Mouse (Mus musculus) ES-E14 (cell line): ENCODE data around the gene Fuca2. TPM values are rescaled to one million over a fixed set of nuclear protein-coding genes. Genes with fewer than 3 reads are reported as not detected.

ENCODE experiments used
- DNase-seq: peaks from one replicate; pipeline ENCODE4 v3.0.0-alpha.2; 2013; ENCODE audit warnings: low read depth, low spot score
- H3K27ac ChIP-seq: 2 replicates; pipeline ENCODE4 v1.5.1; 2012; ENCODE audit warnings: low read depth, mild to moderate bottlenecking, low read length, moderate library complexity, mixed read lengths; ENCODE audit not compliant: poor library complexity, insufficient read depth, severe bottlenecking
- H3K36me3 ChIP-seq: 2 replicates; pipeline ENCODE4 v1.6.1; 2012; ENCODE audit warnings: mild to moderate bottlenecking, low read length, moderate library complexity, mixed read lengths; ENCODE audit not compliant: control insufficient read depth, poor library complexity, insufficient read depth, severe bottlenecking
- H3K4me1 ChIP-seq, 2 experiments: fragments of 150-350 bp in 1 of 2; sonication (generic) in 1 of 2; 2 replicates each; pipeline ENCODE4 v1.6.1; 2012; ENCODE audit warnings: low read length in 2 of 2, mild to moderate bottlenecking in 1 of 2, mixed read lengths in 1 of 2; ENCODE audit not compliant: control insufficient read depth in 2 of 2, insufficient read depth in 2 of 2, poor library complexity in 1 of 2
- H3K4me3 ChIP-seq, 2 experiments: fragments of 150-350 bp in 1 of 2; sonication (generic) in 1 of 2; 2 replicates each; pipeline ENCODE4 v1.5.1; 2012; ENCODE audit warnings: low read length in 2 of 2, low read depth in 1 of 2, mild to moderate bottlenecking in 1 of 2, mixed read lengths in 1 of 2; ENCODE audit not compliant: insufficient read depth in 1 of 2, poor library complexity in 1 of 2, severe bottlenecking in 1 of 2
- H3K9ac ChIP-seq: 2 replicates; pipeline ENCODE4 v1.6.1; 2012; ENCODE audit warnings: low read depth, mild to moderate bottlenecking, low read length, mixed read lengths; ENCODE audit not compliant: poor library complexity, insufficient read depth, severe bottlenecking
- H3K9me3 ChIP-seq: fragments of 150-350 bp; sonication (generic); 2 replicates; pipeline ENCODE4 v1.6.1; 2012; ENCODE audit warnings: low read depth, mild to moderate bottlenecking, low read length; ENCODE audit not compliant: control insufficient read depth, insufficient read depth
- CHD2 ChIP-seq: IDR thresholded peaks from 2 replicates; pipeline ENCODE4 v1.6.1; 2014; ENCODE audit warnings: mild to moderate bottlenecking, low read depth, low read length, inconsistent platforms
- HCFC1 ChIP-seq: IDR thresholded peaks from 2 replicates; pipeline ENCODE4 v1.6.1; 2012; ENCODE audit warnings: low read length, inconsistent platforms, borderline replicate concordance; ENCODE audit not compliant: insufficient read depth
- MAFK ChIP-seq: IDR thresholded peaks from 2 replicates; pipeline ENCODE4 v1.6.1; 2014; ENCODE audit warnings: mild to moderate bottlenecking, low read depth, low read length, inconsistent platforms; ENCODE audit not compliant: insufficient read depth
- ZC3H11A ChIP-seq: IDR thresholded peaks from 2 replicates; pipeline ENCODE4 v1.6.1; 2012; ENCODE audit warnings: low read depth, mild to moderate bottlenecking, inconsistent platforms, low read length, borderline replicate concordance
- ZNF384 ChIP-seq: IDR thresholded peaks from 2 replicates; pipeline ENCODE4 v1.6.1; 2012; ENCODE audit warnings: low read depth, low read length, inconsistent platforms
- in situ Hi-C, 2 experiments: fragments of 600-800 bp; cut with MboI; formaldehyde crosslinking; loops; one replicate each; pipeline ENCODE4 v1.15.1; 2025; ENCODE audit warnings: low sequenced_read_pairs in 2 of 2, inconsistent platforms in 1 of 2; ENCODE audit not compliant: unreplicated experiment in 2 of 2
- total RNA-seq: library from RNA; depleted of rRNA; stranded (reverse); fragments of 300-350 nt; gene quantifications from 2 replicates; pipeline ENCODE4 v1.2.3, GENCODE M21; 2012

The Fuca2 gene
- total RNA-seq, 1 experiment, result 11.6 TPM

DNA sequence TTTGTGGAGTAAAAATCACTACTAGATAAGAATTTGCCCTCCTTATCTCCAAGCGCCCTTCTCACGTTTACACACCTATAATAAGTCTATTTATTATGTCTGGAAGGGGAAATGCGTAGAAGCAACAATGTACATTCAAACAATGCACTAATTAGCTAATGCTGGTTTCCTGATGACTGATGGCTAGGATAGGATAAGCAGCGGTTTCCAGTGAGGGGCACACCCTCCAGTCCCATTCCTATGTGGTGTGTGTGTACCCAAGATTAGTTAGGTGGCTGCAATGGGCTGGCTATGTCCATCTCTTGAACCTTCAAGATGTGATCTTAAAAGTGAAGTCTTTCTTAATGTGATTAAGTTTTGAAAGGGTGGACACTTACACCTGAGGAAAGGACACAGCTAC lies 22.5 kb downstream of the Fuca2 start:
- no peak overlapping the region for H3K9ac ChIP-seq
- H3K36me3 ChIP-seq, result peaks cover 2% of the 10 kb centered on the region; the same call in 1 of the 2 replicates
- TF ChIP-seq ZNF384, result no peak
- TF ChIP-seq ZC3H11A, result no peak
- no peak for TF ChIP-seq CHD2
- TF ChIP-seq MAFK, result no peak
- TF ChIP-seq HCFC1, result no peak
- no peak overlapping the region for H3K27ac ChIP-seq
- DNase-seq, result no peak
- H3K4me1 ChIP-seq, result no peaks in the 10 kb centered on the region; a peak in 1 of 4 replicates
- H3K9me3 ChIP-seq, result no peaks in the 10 kb centered on the region
- H3K4me3 ChIP-seq, result no peak overlapping the region
- in situ Hi-C loops, result no loop called here

DNA sequence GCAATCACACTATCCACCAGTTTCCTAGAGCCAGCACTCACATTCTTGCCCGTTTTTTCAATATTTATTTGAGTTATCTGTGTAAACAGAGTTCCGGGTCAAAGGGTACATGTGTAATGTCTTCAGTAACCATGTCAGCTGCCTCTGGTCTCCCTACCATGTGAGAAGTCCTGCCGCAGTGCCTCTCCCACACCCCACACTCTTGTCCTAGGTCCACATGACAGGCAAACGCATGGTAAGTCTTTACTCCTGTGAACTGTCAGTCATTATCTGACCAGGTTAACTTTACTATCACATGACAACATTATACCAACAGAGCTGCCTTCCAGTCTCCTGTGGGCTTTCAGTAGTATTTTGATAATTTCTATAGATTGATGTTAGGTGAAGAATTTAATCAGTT lies 28.8 kb downstream of the Fuca2 start:
- Histone ChIP-seq H3K9me3 (no peaks in the 10 kb centered on the region), H3K4me3 (no peak overlapping the region), H3K36me3 (peaks cover 2% of the 10 kb centered on the region; the same call in 1 of the 2 replicates), H3K4me1 (no peaks in the 10 kb centered on the region; a peak in 1 of 4 replicates), H3K9ac (no peak overlapping the region), H3K27ac (no peak overlapping the region)
- in situ Hi-C loops, result no loop called here
- TF ChIP-seq CHD2 (no peak), ZNF384 (no peak), MAFK (no peak), HCFC1 (no peak), ZC3H11A (no peak)
- DNase-seq, result no peak

DNA sequence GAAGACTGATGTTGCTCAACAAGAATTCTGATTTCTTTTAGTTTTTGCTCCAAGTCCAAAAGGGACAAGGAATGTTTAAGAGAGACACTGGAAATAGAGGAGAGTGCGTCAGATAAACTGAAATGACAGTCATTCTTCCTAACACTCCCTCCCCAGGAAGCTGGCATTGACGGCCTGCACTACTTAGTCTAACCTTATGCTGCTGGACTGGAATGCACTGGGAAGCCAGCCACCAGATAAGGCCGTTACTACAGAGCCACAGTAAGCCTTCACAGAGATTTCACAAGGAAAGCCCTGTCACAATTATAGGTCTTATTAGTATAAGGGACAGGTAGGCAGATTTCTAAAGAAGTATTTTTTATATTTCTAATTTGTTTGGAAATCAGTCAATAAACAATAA lies 35.4 kb downstream of the Fuca2 start:
- Histone ChIP-seq H3K4me1 (no peaks in the 10 kb centered on the region), H3K4me3 (no peak overlapping the region), H3K9me3 (no peaks in the 10 kb centered on the region), H3K9ac (no peak overlapping the region), H3K27ac (no peak overlapping the region), H3K36me3 (no peaks in the 10 kb centered on the region)
- TF ChIP-seq MAFK (no peak), ZNF384 (no peak), ZC3H11A (no peak), HCFC1 (no peak), CHD2 (no peak)
- DNase-seq, result no peak
- in situ Hi-C loops, result no loop called here

DNA sequence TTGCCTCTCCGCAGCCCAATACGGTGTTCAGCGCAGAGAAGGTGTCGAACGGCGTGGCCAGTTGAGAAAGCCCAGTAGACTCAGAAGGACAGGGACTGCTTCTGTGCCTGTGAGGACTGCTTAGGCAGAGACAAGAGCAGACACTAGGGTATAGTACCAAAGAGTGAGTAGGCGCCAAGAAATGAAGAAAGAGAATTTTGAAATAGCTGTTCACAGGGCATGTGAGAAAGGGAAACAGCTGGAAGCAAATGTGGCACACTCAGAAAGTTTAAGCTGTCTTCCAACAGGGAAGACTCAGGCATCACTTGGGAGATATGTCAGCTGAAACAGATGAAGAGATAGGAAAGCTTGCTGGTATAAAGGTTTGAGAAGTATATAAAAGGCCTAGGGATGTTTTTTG lies 37.4 kb downstream of the Fuca2 start:
- no peak for DNase-seq
- in situ Hi-C loops, result no loop called here
- no peaks in the 10 kb centered on the region for H3K4me1 ChIP-seq
- H3K9ac ChIP-seq, result no peak overlapping the region
- H3K4me3 ChIP-seq, result no peak overlapping the region
- no peak for TF ChIP-seq CHD2
- no peak for TF ChIP-seq MAFK
- no peak for TF ChIP-seq HCFC1
- no peak for TF ChIP-seq ZC3H11A
- TF ChIP-seq ZNF384, result no peak
- no peaks in the 10 kb centered on the region for H3K36me3 ChIP-seq
- no peaks in the 10 kb centered on the region for H3K9me3 ChIP-seq
- H3K27ac ChIP-seq, result no peak overlapping the region

DNA sequence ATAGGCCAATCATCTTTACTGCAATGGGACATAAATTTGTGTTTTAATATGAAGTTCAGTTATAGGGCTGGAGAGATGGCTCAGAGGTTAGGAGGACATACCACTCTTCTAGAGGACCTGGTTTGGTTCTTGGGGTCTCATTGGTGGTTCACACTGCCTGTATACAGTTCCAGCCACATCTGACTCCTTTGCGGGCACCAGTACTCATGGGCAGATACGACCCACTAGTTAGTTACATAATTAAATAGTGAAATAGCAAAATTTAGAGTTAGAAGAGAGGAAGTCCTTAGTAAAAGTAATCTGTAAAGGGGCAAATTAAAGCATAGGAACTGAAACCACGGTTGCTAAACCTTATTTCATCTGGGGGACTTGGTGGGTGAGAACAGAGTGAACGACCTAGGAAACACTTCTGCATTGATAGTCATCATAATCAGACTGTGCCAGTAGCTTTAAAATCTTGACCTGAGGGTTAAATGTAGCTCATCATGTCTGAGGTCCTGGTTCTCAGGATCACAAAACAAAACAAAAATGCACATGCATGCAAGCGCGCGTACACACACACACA lies 40.5 kb downstream of the Fuca2 start:
- TF ChIP-seq CHD2, result no peak
- no peak for TF ChIP-seq ZC3H11A
- Histone ChIP-seq H3K36me3 (no peaks in the 10 kb centered on the region), H3K9me3 (no peaks in the 10 kb centered on the region), H3K9ac (no peak overlapping the region), H3K27ac (no peak overlapping the region), H3K4me3 (no peak overlapping the region), H3K4me1 (no peaks in the 10 kb centered on the region)
- in situ Hi-C loops, result no loop called here
- no peak for DNase-seq
